In the genomic region with DNA sequence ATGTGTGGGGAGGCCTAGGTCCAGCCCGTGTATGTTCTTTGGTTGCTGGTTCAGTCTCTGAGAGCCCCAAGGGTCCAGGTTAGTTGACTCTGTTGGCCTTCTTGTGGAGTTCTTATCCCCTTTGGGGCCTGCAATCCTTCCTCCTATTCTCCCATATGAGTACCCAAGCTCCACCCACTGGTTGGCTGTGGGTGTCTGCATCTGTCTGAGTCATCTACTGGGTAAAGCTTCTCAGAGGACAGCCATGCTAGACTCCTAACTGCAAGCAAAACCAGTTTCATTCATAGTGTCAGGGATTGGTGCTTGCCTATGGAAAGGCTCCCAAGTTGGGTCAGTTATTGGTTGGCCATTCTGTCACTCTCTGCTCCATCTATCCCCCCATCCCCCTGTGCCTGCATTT, we compare ENCODE assay signal across 22 mouse cellular contexts. TPM values are rescaled to one million over a fixed set of nuclear protein-coding genes. Genes with fewer than 3 reads are reported as not detected.
DNase-seq lines count a peak whose midpoint lies in the region; ATAC-seq lines count a peak whose summit lies in the region.
"Had no signal": no experiment of that assay in that cellular context is flagged by ENCODE, and none has a peak within 500 bp of the region (broad histone marks: within the 10 kb centered on the region; RNA-seq: fewer than 3 reads in every experiment).

No protein-coding gene starts in this region.

- no peaks in the 10 kb centered on the region for H3K36me3 ChIP-seq in midbrain, embryonic 11.5 days (ENCODE audit: control insufficient read depth, insufficient read depth, low read length)
- H3K36me3 ChIP-seq in midbrain, embryonic 14.5 days (ENCODE audit: control insufficient read depth, insufficient read depth, low read length), result peaks cover 12% of the 10 kb centered on the region
- no peaks in the 10 kb centered on the region for H3K36me3 ChIP-seq in intestine, embryonic 15.5 days
- H3K36me3 ChIP-seq: G1E had no signal

- ATAC-seq in midbrain, embryonic 11.5 days (ENCODE audit: low FRiP score), result no peak
- no peak for ATAC-seq in midbrain, embryonic 14.5 days (ENCODE audit: low FRiP score, low TSS enrichment)
- ATAC-seq in intestine, embryonic 15.5 days, result no peak
- ATAC-seq: activated CD4-positive, CD25-positive, alpha-beta regulatory T cell, adult 4 months; CD4-positive, CD25-positive, alpha-beta regulatory T cell, adult 4 months; Patski had no signal

- H3K4me1 ChIP-seq in midbrain, embryonic 11.5 days (ENCODE audit: control insufficient read depth, insufficient read depth, low read length), result no peaks in the 10 kb centered on the region
- H3K4me1 ChIP-seq in midbrain, embryonic 14.5 days (ENCODE audit: control insufficient read depth, insufficient read depth, low read length), result peaks cover 14% of the 10 kb centered on the region
- no peaks in the 10 kb centered on the region for H3K4me1 ChIP-seq in intestine, embryonic 15.5 days (replicated peaks)

- H3K27me3 ChIP-seq in midbrain, embryonic 11.5 days (ENCODE audit: control insufficient read depth, insufficient read depth, low read length), result no peaks in the 10 kb centered on the region
- H3K27me3 ChIP-seq in midbrain, embryonic 14.5 days (ENCODE audit: control insufficient read depth, insufficient read depth, low read length), result no peaks in the 10 kb centered on the region
- no peaks in the 10 kb centered on the region for H3K27me3 ChIP-seq in intestine, embryonic 15.5 days (replicated peaks)
- H3K27me3 ChIP-seq: Patski had no signal

- H3K9ac ChIP-seq in midbrain, embryonic 11.5 days (ENCODE audit: low read length), result no peak overlapping the region
- no peak overlapping the region for H3K9ac ChIP-seq in midbrain, embryonic 14.5 days (replicated peaks; ENCODE audit: low read length)
- no peak overlapping the region for H3K9ac ChIP-seq in intestine, embryonic 15.5 days

- no peak overlapping the region for H3K4me3 ChIP-seq in midbrain, embryonic 11.5 days (ENCODE audit: low read depth, low read length)
- H3K4me3 ChIP-seq in midbrain, embryonic 14.5 days (replicated peaks; ENCODE audit: low read depth, low read length), result no peak overlapping the region
- no peak overlapping the region for H3K4me3 ChIP-seq in intestine, embryonic 15.5 days (replicated peaks)

- 79% methylated on average over 1 of the region's 1 CpGs for WGBS in midbrain, embryonic 11.5 days
- WGBS in midbrain, embryonic 14.5 days, result 97% methylated on average over 1 of the region's 1 CpGs
- 100% methylated on average over 1 of the region's 1 CpGs for WGBS in intestine, embryonic 15.5 days

- no peak overlapping the region for H3K4me2 ChIP-seq in midbrain, embryonic 11.5 days
- no peak overlapping the region for H3K4me2 ChIP-seq in midbrain, embryonic 14.5 days (ENCODE audit: low read length)
- H3K4me2 ChIP-seq in intestine, embryonic 15.5 days (replicated peaks), result no peak overlapping the region

- peak; percentile 45 for DNase-seq in midbrain, embryonic 11.5 days (ENCODE audit: low spot score, missing footprints)
- no peak for DNase-seq in midbrain, embryonic 14.5 days
- DNase-seq in right cerebral cortex, adult 18-20 months, result peak; percentile 46
- DNase-seq in right cerebral cortex, postnatal 4 days, result no peak
- peak; percentile 57 for DNase-seq in brain, adult 2 months (ENCODE audit: low read depth, low spot score)
- DNase-seq: adrenal gland, adult 2 months; adrenal gland, adult 8-10 months; adrenal gland, postnatal 10 days; adrenal gland, postnatal 14 days; adrenal gland, postnatal 25 days; adrenal gland, postnatal 36 days; B cell, adult 2 months; cerebellum, adult 11 months; cerebellum, adult 11-12 months; cerebellum, adult 18-20 months; cerebellum, adult 2 months had no signal

- H3K9me3 ChIP-seq in midbrain, embryonic 11.5 days (ENCODE audit: control insufficient read depth, low read length), result no peaks in the 10 kb centered on the region
- H3K9me3 ChIP-seq in midbrain, embryonic 14.5 days (ENCODE audit: control insufficient read depth, low read length), result peaks cover 4% of the 10 kb centered on the region; the same call in 1 of the 2 replicates
- H3K9me3 ChIP-seq in intestine, embryonic 15.5 days, result no peaks in the 10 kb centered on the region

- no peak overlapping the region for H3K27ac ChIP-seq in midbrain, embryonic 11.5 days (ENCODE audit: low read depth, low read length)
- H3K27ac ChIP-seq in midbrain, embryonic 14.5 days (replicated peaks; ENCODE audit: low read depth, low read length), result no peak overlapping the region
- no peak overlapping the region for H3K27ac ChIP-seq in intestine, embryonic 15.5 days

RNA-seq across cellular contexts. Expression of a gene that starts 29.8 kb away (rescaled TPM):
- polyA plus RNA-seq in midbrain, embryonic 11.5 days (2014; fragmentation: Nextera tagmentation; extraction: Ambion mirVana), result 68.3 and 82.4 TPM in 2 replicates
- 181 and 184 TPM in 2 replicates for polyA plus RNA-seq in midbrain, embryonic 14.5 days (2014; fragmentation: Nextera tagmentation; extraction: Ambion mirVana)
- polyA plus RNA-seq in intestine, embryonic 15.5 days (2015; fragmentation: Nextera tagmentation; extraction: Ambion mirVana), result 5.2 and 6.2 TPM in 2 replicates
- polyA plus RNA-seq: activated CD4-positive, CD25-positive, alpha-beta regulatory T cell, adult 4 months; C2C12; CD4-positive, CD25-positive, alpha-beta regulatory T cell, adult 4 months; G1E; Patski had no signal

Comparison
In these comparisons a context has a peak if more than half of its experiments do, and no peak if none do; other contexts are left out.
1. DNase-seq: peak in midbrain, embryonic 11.5 days (single experiment), right cerebral cortex, adult 18-20 months (single experiment) and brain, adult 2 months (single experiment); none in midbrain, embryonic 14.5 days (single experiment) and right cerebral cortex, postnatal 4 days (single experiment).